Mouse (Mus musculus) spleen, embryonic (tissue): ENCODE data around the gene Gm8764.
"Not testable (repeated sequence)": the region's sequence is repeated elsewhere in the genome, so short reads cannot be mapped to it uniquely, and the experiment has no call there.

ENCODE experiments used
- CTCF ChIA-PET: fragments of 350-600 bp; sonication (Branson Sonifier 250); formaldehyde crosslinking; loops from one replicate; lab custom pipeline; 2022; lab: Charles Lee

Gm8764 gene

GRCm38 (mm10) chr10:104159706-104160105, at the start of gene Gm8764:
TSS of gene Gm8764 (plus strand) at chr10:104160006.
- CTCF ChIA-PET: not testable (repeated sequence)

GRCm38 (mm10) chr10:104110044-104110443, 49.8 kb upstream of the Gm8764 start:
- CTCF ChIA-PET: no interaction called here

GRCm38 (mm10) chr10:104118312-104118711, 41.5 kb upstream of the Gm8764 start:
- CTCF ChIA-PET: no interaction called here

GRCm38 (mm10) chr10:104142687-104143086, 17.1 kb upstream of the Gm8764 start, which contains the start of gene Gm21293:
TSS of gene Gm21293 (plus strand) at chr10:104142987.
- CTCF ChIA-PET: not testable (repeated sequence)

- CTCF ChIA-PET: not testable (repeated sequence)
These were observed 8.6 kb upstream of the Gm8764 start, which contains the start of gene Gm6763 for GRCm38 (mm10) chr10:104151197-104151596. TSS of gene Gm6763 (plus strand) at chr10:104151497.

GRCm38 (mm10) chr10:104168215-104168614, 8.4 kb downstream of the Gm8764 start, which contains the start of gene Gm21304:
TSS of gene Gm21304 (plus strand) at chr10:104168515.
- CTCF ChIA-PET: not testable (repeated sequence)

GRCm38 (mm10) chr10:104176724-104177123, 16.9 kb downstream of the Gm8764 start, which contains the start of gene Gm21312:
TSS of gene Gm21312 (plus strand) at chr10:104177024.
- CTCF ChIA-PET: not testable (repeated sequence)

GRCm38 (mm10) chr10:104185233-104185632, 25.4 kb downstream of the Gm8764 start, which contains the start of gene Gm20765:
TSS of gene Gm20765 (plus strand) at chr10:104185533.
- CTCF ChIA-PET: not testable (repeated sequence)

- CTCF ChIA-PET: not testable (repeated sequence)
These were observed 33.9 kb downstream of the Gm8764 start, which contains the start of gene Gm4340 for GRCm38 (mm10) chr10:104193742-104194141. TSS of gene Gm4340 (plus strand) at chr10:104194042.

- CTCF ChIA-PET: no interaction called here
These were observed 49.8 kb downstream of the Gm8764 start for GRCm38 (mm10) chr10:104209655-104210054.

GRCm38 (mm10) chr10:104210268-104210990, 50.6 kb downstream of the Gm8764 start:
- CTCF ChIA-PET: no interaction called here
